Mouse (Mus musculus) thymus, adult 2 months (tissue): ENCODE data around the gene Ovch2.

Source experiments
- CTCF ChIP-seq: fragments of 200-500 bp; IDR thresholded peaks from 2 replicates; pipeline ENCODE4 v1.5.1; 2012; ENCODE audit warnings: mild to moderate bottlenecking, control low read depth, low read length, moderate library complexity, borderline replicate concordance; ENCODE audit not compliant: control insufficient read depth, poor library complexity, insufficient read depth; ENCODE audit errors: extremely low read depth
- POLR2A ChIP-seq: fragments of 200-500 bp; IDR thresholded peaks from 2 replicates; pipeline ENCODE4 v1.6.1; 2012; ENCODE audit warnings: mild to moderate bottlenecking, low read length, control low read depth, moderate library complexity; ENCODE audit not compliant: control insufficient read depth, poor library complexity, insufficient read depth; ENCODE audit errors: extremely low read depth

DNA sequence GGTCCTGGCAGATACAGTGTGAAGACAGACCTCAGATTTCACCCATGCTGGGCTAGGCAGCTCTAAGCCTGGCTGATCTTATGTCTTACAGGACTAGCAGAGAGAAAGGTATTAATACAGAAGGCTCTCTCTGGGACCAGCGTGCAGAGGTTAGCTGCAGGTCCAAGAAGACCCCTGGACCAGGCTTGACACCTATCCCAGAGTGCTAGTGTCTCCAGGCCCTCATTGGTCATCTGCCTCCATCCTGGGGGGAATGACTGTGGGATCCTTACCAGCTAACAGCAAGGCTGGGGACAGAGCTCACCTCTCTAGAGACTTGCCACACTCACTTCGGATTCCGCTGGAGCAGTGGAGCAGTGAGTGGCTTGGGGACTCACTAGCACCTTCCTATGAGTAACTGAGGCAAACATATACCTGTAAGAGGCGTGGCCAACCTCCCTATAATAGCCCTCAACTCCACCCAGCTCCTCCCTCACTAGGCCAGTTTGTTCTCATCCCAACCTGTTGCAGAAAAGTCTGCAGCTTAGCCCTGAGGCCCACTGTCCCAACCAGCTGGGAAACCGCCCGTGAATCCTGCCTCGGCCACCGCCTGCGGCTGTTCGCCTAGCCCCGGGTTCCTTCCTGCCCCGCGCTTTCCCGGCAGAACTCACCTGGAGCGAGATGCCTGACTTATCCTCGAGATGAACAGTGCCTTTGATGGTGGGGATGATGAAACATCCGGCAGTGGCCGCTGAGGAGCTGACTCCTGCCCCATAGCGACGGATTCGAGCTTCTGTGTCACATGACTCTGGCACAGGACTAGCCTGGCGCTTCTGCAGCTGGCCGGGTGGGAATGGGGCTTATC, 43.5 kb downstream of the Ovch2 start, which contains the start of gene Cyb5r2:
- TF ChIP-seq CTCF (no peak), POLR2A (no peak)
